Mouse (Mus musculus) ES-CJ7 (cell line): ENCODE measurements at regions not wholly inside any gene's neighbourhood (a gene's known extent, or its start where the extent isn't known, plus 50 kb on each side); places are given as distances from the start of the nearest gene placed in this dataset.
A peak's percentile ranks its signal among the peaks of the same experiment; 100 is the strongest.

Experiments
- DNase-seq: peaks from one replicate; pipeline ENCODE4 v3.0.0; 2011; ENCODE audit warnings: low read depth, low spot score

DNA sequence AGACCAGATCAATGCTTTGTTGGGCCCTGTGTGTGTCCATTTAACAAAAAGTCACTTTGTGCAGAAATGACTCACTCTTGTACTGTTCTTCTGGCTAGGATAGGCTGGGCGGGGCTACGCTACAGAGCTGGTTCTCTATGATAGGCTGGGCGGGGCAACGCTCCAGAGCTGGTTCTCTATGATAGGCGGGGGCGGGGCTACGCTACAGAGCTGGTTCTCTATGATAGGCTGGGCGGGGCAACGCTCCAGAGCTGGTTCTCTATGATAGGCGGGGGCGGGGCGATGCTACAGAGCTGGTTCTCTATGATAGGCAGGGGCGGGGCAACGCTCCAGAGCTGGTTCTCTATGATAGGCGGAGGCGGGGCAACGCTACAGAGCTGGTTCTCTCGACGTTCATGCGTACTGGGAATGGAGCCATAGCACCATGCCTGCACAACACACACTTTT, 80.6 kb upstream of the Ipo5 start:
- DNase-seq, result peak; percentile 92

- no peak for DNase-seq
Measured at GRCm38 (mm10) chr14:120831397-120831796, 79.6 kb upstream of the Ipo5 start.

DNA sequence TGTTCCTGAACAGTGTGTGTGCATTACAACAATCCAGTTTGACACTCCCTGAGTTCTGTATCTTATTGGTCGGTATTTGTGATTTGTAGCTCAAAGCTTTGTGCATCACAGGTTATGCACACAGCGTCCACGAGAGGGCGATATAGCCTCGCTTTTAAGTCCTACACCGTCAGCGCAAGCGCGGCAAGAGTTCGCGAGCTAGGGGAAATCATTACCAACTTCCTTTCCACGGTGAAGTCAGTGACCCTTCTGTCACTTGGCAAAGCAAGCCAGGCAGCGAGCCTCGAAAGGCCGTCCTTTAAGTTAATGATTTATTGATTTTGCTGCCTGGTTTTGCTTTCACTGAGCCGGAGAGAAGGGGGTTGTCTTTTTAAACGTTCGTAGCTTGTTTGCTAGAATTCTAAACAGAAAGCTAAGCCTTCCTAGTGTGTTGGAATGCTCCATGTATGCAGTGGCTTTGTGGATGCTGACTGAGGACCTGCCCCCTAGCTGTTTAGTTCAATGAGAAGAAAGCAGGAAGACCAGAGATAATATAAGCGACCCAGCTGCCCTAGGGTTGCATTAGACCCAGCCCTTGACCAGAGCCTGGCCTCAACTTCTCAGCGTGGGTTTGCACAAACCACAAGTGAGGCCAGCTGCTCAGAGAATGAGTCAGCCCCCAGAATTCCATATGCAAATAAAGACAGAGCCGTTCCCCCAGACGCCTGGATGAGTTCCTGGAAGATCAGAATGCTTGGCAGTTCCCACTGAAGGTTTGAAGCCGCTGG, 79.0 kb upstream of the Ipo5 start:
- DNase-seq, result peak; percentile 97

DNA sequence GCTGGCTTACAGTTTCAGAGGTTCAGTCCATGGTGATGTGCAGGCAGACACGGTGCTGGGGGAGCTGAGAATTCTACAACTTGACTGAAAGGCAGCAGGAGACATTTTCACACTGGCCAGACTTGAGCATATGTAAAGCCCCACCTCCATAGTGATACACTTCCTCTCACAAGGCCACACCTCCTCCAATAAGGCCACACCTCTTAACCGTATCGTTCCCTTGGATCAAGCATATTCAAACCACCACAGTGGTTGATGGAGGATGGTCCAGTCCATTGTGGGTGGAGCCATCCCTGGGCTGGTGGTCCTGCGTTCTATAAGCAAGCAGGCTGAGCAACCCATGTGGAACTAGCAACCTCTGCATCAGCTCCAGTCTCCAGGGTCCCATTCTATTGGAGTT, 76.2 kb upstream of the Ipo5 start:
- DNase-seq, result peak; percentile 54

DNA sequence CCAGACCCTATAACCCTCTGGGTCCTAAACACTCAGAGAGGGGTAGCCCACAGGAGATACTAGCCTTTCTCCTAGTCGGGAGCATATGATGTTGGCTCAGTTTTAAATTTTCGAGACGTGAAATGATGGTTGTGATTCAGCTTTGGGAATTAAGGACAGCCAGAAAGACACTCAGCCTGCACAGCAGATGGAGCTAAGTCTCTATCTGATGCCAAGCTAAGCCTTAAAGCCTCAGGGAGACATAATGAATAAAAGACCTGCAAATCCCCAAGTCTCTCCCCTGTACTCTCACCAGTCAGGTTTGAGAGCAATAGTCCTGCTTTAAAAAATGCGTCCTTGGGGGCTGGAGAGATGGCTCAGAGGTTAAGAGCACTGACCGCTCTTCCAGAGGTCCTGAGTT, 75.3 kb upstream of the Ipo5 start:
- DNase-seq, result no peak

GRCm38 (mm10) chr14:120836535-120837316, 74.3 kb upstream of the Ipo5 start:
- DNase-seq, result no peak

DNA sequence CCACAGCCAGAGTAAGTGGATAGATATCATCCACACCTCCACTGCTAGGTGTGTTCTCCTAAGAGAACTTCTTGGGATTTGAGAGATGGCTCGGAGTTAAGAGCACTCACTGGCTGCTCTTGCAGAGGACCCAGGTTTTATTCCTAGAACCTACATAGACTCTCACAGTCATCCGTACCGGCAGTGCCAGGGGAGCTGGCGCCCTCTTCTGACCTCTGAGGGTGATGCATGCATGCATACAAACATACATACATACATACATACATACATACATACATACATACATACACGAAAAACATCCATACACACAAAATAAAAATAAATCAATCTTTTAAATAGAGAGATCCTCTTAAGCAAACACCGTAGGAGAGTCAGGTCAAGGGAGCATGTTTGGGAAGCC, 70.1 kb upstream of the Ipo5 start:
- peak; percentile 41 for DNase-seq

DNA sequence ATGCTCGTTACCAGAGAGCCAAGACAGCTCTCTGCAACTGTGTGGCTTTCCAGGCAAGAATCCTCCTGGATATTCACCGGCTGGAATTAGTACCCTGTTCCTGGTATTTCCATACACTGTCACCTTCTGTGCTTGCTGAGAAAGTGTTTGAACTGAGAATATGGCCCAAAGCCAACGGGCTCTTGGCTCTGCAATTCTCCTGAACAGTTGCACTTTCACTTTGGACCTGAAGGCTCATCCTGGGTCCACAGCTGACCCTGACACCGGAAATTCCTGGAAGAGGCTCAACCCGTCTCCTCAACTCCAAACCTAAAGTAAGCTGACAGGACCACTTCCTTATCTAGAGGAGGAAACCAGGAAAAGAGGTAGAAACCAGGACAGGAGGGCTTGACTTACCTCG, 69.7 kb upstream of the Ipo5 start:
- no peak for DNase-seq

DNA sequence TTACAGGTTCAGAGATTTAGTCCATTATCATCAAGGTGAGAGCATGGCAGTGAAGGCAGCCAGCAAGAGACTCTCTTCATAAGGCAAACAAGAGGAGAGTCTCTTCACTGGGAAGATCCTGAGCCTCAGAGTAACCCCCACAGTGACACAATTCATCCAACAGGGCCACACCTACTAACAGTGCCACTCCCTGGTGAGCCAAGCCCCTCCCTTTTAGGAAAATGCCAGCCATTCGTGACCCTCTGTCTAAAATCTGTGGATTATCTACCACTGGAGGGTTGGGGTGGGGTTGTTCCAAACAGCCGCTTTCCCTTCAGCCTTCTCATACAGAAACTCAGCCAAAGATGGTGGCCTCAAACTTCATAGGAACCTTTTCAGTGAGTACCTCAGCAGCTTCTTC, 65.9 kb upstream of the Ipo5 start:
- peak; percentile 52 for DNase-seq

GRCm38 (mm10) chr14:120846073-120846850, 64.8 kb upstream of the Ipo5 start:
- peak; percentile 57 for DNase-seq

- no peak for DNase-seq
Measured at GRCm38 (mm10) chr14:120847006-120847405, 64.0 kb upstream of the Ipo5 start.

- DNase-seq, result no peak
Measured at GRCm38 (mm10) chr14:120848083-120848951, 62.7 kb upstream of the Ipo5 start.

- DNase-seq, result no peak
Measured at GRCm38 (mm10) chr14:120849159-120849558, 61.9 kb upstream of the Ipo5 start.

GRCm38 (mm10) chr14:120853643-120854042, 57.4 kb upstream of the Ipo5 start:
- no peak for DNase-seq

DNA sequence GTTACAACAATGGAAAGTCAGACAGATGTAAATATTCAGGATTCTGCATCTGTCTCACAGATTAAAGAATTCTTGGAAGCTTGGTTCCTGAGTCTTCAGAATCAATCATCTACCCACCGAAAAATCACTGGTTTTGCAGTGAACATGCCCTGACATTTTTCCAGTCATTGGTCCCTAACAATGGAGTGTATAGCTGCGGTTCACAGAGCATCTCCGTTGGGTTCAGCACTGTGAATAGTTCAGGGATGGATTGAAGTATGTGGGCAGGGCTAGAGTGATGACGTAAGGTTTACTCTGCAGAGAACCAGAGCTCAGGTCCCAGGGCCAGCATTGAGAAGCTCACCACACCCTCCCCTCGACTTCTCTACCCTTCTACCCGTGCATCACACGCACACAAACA, 56.5 kb upstream of the Ipo5 start:
- no peak for DNase-seq

- DNase-seq, result no peak
Measured at GRCm38 (mm10) chr14:120855181-120855580, 55.8 kb upstream of the Ipo5 start.
